Mouse (Mus musculus) leukemia stem cell, adult 10-12 weeks (primary cell): ENCODE results near the gene Pik3ip1. TPM values are rescaled to one million over a fixed set of nuclear protein-coding genes. Genes with fewer than 3 reads are reported as not detected.

Source experiments
- polyA plus RNA-seq: library from polyadenylated mRNA; stranded (reverse); fragments of >175 nt; gene quantifications from 2 replicates; pipeline ENCODE4 v1.2.3, GENCODE M21; 2012; ENCODE audit warnings: low replicate concordance

Gene Pik3ip1
- polyA plus RNA-seq = 15.4 and 26.3 TPM in 2 replicates

GRCm38 (mm10) chr11:3329891-3330451 lies at the start of gene Pik3ip1:
Pik3ip1 (plus strand) TSS chr11:3330401.

DNA sequence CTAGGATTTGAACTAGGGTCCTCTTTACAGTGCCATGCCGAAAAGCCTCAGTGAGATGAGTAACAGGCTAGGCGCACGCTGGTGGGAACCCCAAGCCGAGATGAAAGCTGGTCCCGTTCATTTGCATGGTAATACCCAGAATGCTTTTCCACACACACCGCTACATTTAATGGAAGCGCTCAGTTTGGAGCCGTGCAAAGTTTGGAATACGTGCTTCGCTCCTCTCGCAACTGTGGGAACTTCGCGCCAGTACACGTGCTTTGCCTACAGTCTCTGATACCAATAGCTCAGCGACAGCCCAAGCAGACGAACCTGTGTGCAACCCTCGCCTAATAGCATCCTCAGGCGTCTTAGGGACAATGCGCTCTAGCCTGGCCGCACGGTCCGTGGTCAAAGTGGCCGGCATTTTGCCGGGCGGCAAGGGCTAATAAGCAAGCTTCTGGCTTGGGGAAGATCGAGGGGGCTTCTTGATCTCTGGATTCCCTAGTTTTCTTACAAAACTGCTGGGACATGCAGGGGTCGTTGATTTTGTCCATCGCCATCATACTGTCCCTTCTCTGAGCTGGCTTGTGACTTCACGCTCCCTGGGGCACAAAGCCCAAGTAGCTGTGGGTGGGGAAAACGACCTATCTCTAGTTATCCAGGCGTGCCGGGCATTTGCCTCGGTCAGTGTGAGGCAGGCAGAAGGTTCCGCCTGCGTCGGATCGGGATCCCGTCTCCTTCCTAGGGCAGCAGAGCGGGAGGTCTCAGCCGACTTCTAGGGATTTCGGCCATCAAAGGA lies 41.5 kb upstream of the Pik3ip1 start, which contains the start of gene Patz1:
TSS of gene Patz1 (plus strand) at position 354 of the 781 bp plus-strand sequence.

Other genes starting within 250 kb of the Pik3ip1 start
- gene Sfi1, start 136.9 kb upstream of the Pik3ip1 start, polyA plus RNA-seq = 27.9 and 30.1 TPM in 2 replicates
- 53.6 and 69.2 TPM in 2 replicates for gene Eif4enif1, start 128.0 kb upstream of the Pik3ip1 start, polyA plus RNA-seq
- gene Drg1, start 64.0 kb upstream of the Pik3ip1 start, polyA plus RNA-seq = 18.6 and 35.9 TPM in 2 replicates
- 130 and 152 TPM in 2 replicates for gene Patz1, start 41.5 kb upstream of the Pik3ip1 start, polyA plus RNA-seq
- gene Limk2, start 78.8 kb downstream of the Pik3ip1 start, polyA plus RNA-seq = 20.5 and 27.2 TPM in 2 replicates
- 0.87 and 1.5 TPM in 2 replicates for gene Rnf185, start 122.0 kb downstream of the Pik3ip1 start, polyA plus RNA-seq
- gene Pla2g3, start 157.9 kb downstream of the Pik3ip1 start, polyA plus RNA-seq = 0.22 TPM in 1 of 2 replicates, not detected in the other
- 0.11 TPM in 1 of 2 replicates, not detected in the other for gene Inpp5j, start 174.4 kb downstream of the Pik3ip1 start, polyA plus RNA-seq
- 13.5 and 30.5 TPM in 2 replicates for gene Selenom, start 184.3 kb downstream of the Pik3ip1 start, polyA plus RNA-seq
- gene Smtn, start 210.2 kb downstream of the Pik3ip1 start, polyA plus RNA-seq = 10.5 and 12.9 TPM in 2 replicates